ENCODE assay signal across 11 mouse cellular contexts in the genomic region with DNA sequence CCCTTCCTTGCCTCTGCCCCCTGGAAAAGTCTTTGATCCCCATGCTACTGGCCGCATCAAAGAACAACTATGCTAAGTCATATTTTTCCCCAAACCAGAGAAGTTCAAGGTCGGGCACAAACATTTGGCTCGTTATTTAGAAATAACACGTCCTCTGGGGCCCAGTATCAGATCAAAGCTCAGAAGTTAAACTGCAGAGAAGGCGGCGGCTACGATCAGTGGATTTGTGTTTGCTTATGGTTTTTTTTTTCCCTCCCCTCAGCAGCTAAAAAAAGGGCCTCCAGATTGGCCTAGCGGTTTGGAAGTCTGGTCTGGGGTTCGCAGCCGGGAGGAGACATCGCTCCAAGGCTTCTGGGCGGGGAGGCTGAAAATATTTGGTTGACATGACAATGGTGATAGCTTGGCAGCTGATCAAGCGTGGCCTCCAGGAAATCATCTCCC. TPM values are rescaled to one million over a fixed set of nuclear protein-coding genes. Genes with fewer than 3 reads are reported as not detected.
DNase-seq lines count a peak whose midpoint lies in the region; ATAC-seq lines count a peak whose summit lies in the region.
"Had no signal": no experiment of that assay in that cellular context is flagged by ENCODE, and none has a peak within 500 bp of the region (broad histone marks: within the 10 kb centered on the region; RNA-seq: fewer than 3 reads in every experiment).

No protein-coding gene starts in this region.

- no peaks in the 10 kb centered on the region for H3K4me1 ChIP-seq in forebrain, embryonic 14.5 days (ENCODE audit: control insufficient read depth, insufficient read depth, low read length)
- 0 out of 2 replicates have a peak, but pooled peaks cover 2% of the 10 kb centered on the region for H3K4me1 ChIP-seq in forebrain, embryonic 16.5 days (replicated peaks; ENCODE audit: control insufficient read depth, insufficient read depth, low read length)
- peaks cover 4% of the 10 kb centered on the region for H3K4me1 ChIP-seq in kidney, embryonic 16.5 days (ENCODE audit: insufficient read depth, low read length)

- no peak overlapping the region for H3K27ac ChIP-seq in forebrain, embryonic 14.5 days (ENCODE audit: low read depth, low read length)
- no peak overlapping the region for H3K27ac ChIP-seq in forebrain, embryonic 16.5 days (ENCODE audit: low read length)
- no peak overlapping the region for H3K27ac ChIP-seq in kidney, embryonic 16.5 days (ENCODE audit: low read length)

- H3K27me3 ChIP-seq in forebrain, embryonic 14.5 days (replicated peaks; ENCODE audit: control insufficient read depth, insufficient read depth, low read length): no peaks in the 10 kb centered on the region
- no peaks in the 10 kb centered on the region for H3K27me3 ChIP-seq in forebrain, embryonic 16.5 days (replicated peaks; ENCODE audit: control insufficient read depth, insufficient read depth, low read length)
- H3K27me3 ChIP-seq in kidney, embryonic 16.5 days (ENCODE audit: insufficient read depth, low read length): no peaks in the 10 kb centered on the region

- 65% methylated on average over 13 of the region's 13 CpGs for WGBS in forebrain, embryonic 14.5 days
- WGBS in forebrain, embryonic 16.5 days: 57% methylated on average over 13 of the region's 13 CpGs
- WGBS in kidney, embryonic 16.5 days: 43% methylated on average over 13 of the region's 13 CpGs

- no peaks in the 10 kb centered on the region for H3K9me3 ChIP-seq in forebrain, embryonic 14.5 days (replicated peaks; ENCODE audit: control insufficient read depth, low read length)
- H3K9me3 ChIP-seq in forebrain, embryonic 16.5 days (ENCODE audit: control insufficient read depth, low read length): no peaks in the 10 kb centered on the region
- H3K9me3 ChIP-seq in kidney, embryonic 16.5 days (ENCODE audit: low read length): no peaks in the 10 kb centered on the region

- H3K4me2 ChIP-seq in forebrain, embryonic 14.5 days (ENCODE audit: low read length): no peak overlapping the region
- no peak overlapping the region for H3K4me2 ChIP-seq in forebrain, embryonic 16.5 days (ENCODE audit: low read length)
- no peak overlapping the region for H3K4me2 ChIP-seq in kidney, embryonic 16.5 days (replicated peaks; ENCODE audit: low read depth, low read length)
- H3K4me2 ChIP-seq: midbrain, embryonic 11.5 days had no signal

- no peak for ATAC-seq in forebrain, embryonic 14.5 days
- ATAC-seq in forebrain, embryonic 16.5 days: no peak
- ATAC-seq in kidney, embryonic 16.5 days (ENCODE audit: low FRiP score, low TSS enrichment): no peak

- H3K4me3 ChIP-seq in forebrain, embryonic 14.5 days (ENCODE audit: low read depth, low read length): no peak overlapping the region
- no peak overlapping the region for H3K4me3 ChIP-seq in forebrain, embryonic 16.5 days (replicated peaks; ENCODE audit: low read length)
- no peak overlapping the region for H3K4me3 ChIP-seq in kidney, embryonic 16.5 days (ENCODE audit: low read length)
- H3K4me3 ChIP-seq: erythroblast, embryonic 14.5 days had no signal

- peak; percentile 13 for DNase-seq in forebrain, embryonic 14.5 days (ENCODE audit: low spot score)
- peak; percentile 54 for DNase-seq in kidney, postnatal 14 days
- peak; percentile 59 for DNase-seq in Muller cell, postnatal 12 days (ENCODE audit: inconsistent ontology term)
- peak; percentile 45 to 57 for DNase-seq in kidney, postnatal 25 days
- no peak for DNase-seq in embryo, embryonic 10.5 days (ENCODE audit: low spot score)
- no peak for DNase-seq in layer of hippocampus, adult 9-10 months (ENCODE audit: low spot score)

- no peak overlapping the region for H3K9ac ChIP-seq in forebrain, embryonic 14.5 days (ENCODE audit: low read length)
- H3K9ac ChIP-seq in forebrain, embryonic 16.5 days (replicated peaks; ENCODE audit: low read depth, low read length): no peak overlapping the region
- H3K9ac ChIP-seq in kidney, embryonic 16.5 days (replicated peaks; ENCODE audit: low read length): no peak overlapping the region

- no peaks in the 10 kb centered on the region for H3K36me3 ChIP-seq in forebrain, embryonic 14.5 days (ENCODE audit: control insufficient read depth, insufficient read depth, low read length)
- H3K36me3 ChIP-seq in forebrain, embryonic 16.5 days (ENCODE audit: control insufficient read depth, insufficient read depth): no peaks in the 10 kb centered on the region
- H3K36me3 ChIP-seq in kidney, embryonic 16.5 days (ENCODE audit: insufficient read depth, low read length): no peaks in the 10 kb centered on the region

RNA-seq across cellular contexts. Expression of a gene that starts 38.0 kb away (rescaled TPM):
- polyA plus RNA-seq in forebrain, embryonic 14.5 days (2014; fragmentation: Nextera tagmentation; extraction: Ambion mirVana): not detected in 2 replicates
- not detected in 2 replicates for polyA plus RNA-seq in forebrain, embryonic 16.5 days (2015; fragmentation: Nextera tagmentation; extraction: Ambion mirVana)
- polyA plus RNA-seq in kidney, embryonic 16.5 days (2015; fragmentation: Nextera tagmentation; extraction: Ambion mirVana): not detected in 2 replicates
- polyA plus RNA-seq: erythroblast, embryonic 14.5 days; limb, embryonic 11.5 days; midbrain, embryonic 11.5 days had no signal

Comparison
In these comparisons a context has a peak if more than half of its experiments do, and no peak if none do; other contexts are left out.
1. DNase-seq: peak in forebrain, embryonic 14.5 days (single experiment), kidney, postnatal 14 days (single experiment), Muller cell, postnatal 12 days (single experiment) and kidney, postnatal 25 days (2 of 2); none in embryo, embryonic 10.5 days (single experiment) and layer of hippocampus, adult 9-10 months (single experiment).